Mouse (Mus musculus) intestine, embryonic 14.5 days (tissue): ENCODE data around the gene Lcn2. TPM values are rescaled to one million over a fixed set of nuclear protein-coding genes. Genes with fewer than 3 reads are reported as not detected.
A peak's percentile ranks its signal among the peaks of the same experiment; 100 is the strongest.

ENCODE experiments used
- ATAC-seq: fragments of 200-750 bp; cut with Nextera tagmentation; replicated peaks from 2 replicates; pipeline ENCODE4 v1.8.0; 2017; ENCODE audit warnings: low read depth, moderate number of reproducible peaks, moderate TSS enrichment, moderate library complexity; ENCODE audit not compliant: low FRiP score, low TSS enrichment
- DNase-seq: peaks from one replicate; pipeline ENCODE4 v3.0.0-alpha.2; 2018; ENCODE audit warnings: low spot score
- H3K27ac ChIP-seq: fragments of 300-500 bp; sonication (generic); 2 replicates; pipeline ENCODE4 v1.5.1; 2014; ENCODE audit warnings: low read depth, mild to moderate bottlenecking, control low read depth
- H3K27me3 ChIP-seq: fragments of 300-500 bp; sonication (generic); replicated peaks from 2 replicates; pipeline ENCODE4 v1.6.1; 2014; ENCODE audit warnings: low read length, control low read depth; ENCODE audit not compliant: control insufficient read depth, insufficient read depth
- H3K36me3 ChIP-seq: fragments of 300-500 bp; sonication (generic); 2 replicates; pipeline ENCODE4 v1.6.1; 2014; ENCODE audit warnings: low read length, control low read depth; ENCODE audit not compliant: control insufficient read depth, insufficient read depth
- H3K4me1 ChIP-seq: fragments of 300-500 bp; sonication (generic); replicated peaks from 2 replicates; pipeline ENCODE4 v1.6.1; 2014; ENCODE audit warnings: low read length, control low read depth, mixed read lengths; ENCODE audit not compliant: control insufficient read depth, insufficient read depth
- H3K4me2 ChIP-seq: fragments of 300-500 bp; sonication (generic); 2 replicates; pipeline ENCODE4 v1.6.1; 2014; ENCODE audit warnings: low read length
- H3K4me3 ChIP-seq: fragments of 300-500 bp; sonication (generic); 2 replicates; pipeline ENCODE4 v1.5.1; 2014; ENCODE audit warnings: low read depth, low read length, control low read depth, mixed read lengths
- H3K9ac ChIP-seq: fragments of 300-500 bp; sonication (generic); 2 replicates; pipeline ENCODE4 v1.6.1; 2014; ENCODE audit warnings: mild to moderate bottlenecking, low read length
- H3K9me3 ChIP-seq: fragments of 300-500 bp; sonication (generic); 2 replicates; pipeline ENCODE4 v1.6.1; 2016; ENCODE audit warnings: low read length, control low read depth; ENCODE audit not compliant: control insufficient read depth
- WGBS: fragments of 180-500 bp; shearing (Covaris S2); extraction: QIAGEN DNeasy Blood & Tissue Kit; methylation state at CpG from one replicate; pipeline ENCODE4 v1.1.7; 2014; 5-methylcytosine and 5-hydroxymethylcytosine counted together
- polyA plus RNA-seq: library from polyadenylated mRNA; unstranded; fragments of >200 nt; fragmentation: Nextera tagmentation; extraction: Ambion mirVana; gene quantifications from 2 replicates; pipeline ENCODE4 v1.2.1, GENCODE M21; 2014

Gene Lcn2
- polyA plus RNA-seq, 1 experiment from 2014 or later, result 0.93 TPM

DNA sequence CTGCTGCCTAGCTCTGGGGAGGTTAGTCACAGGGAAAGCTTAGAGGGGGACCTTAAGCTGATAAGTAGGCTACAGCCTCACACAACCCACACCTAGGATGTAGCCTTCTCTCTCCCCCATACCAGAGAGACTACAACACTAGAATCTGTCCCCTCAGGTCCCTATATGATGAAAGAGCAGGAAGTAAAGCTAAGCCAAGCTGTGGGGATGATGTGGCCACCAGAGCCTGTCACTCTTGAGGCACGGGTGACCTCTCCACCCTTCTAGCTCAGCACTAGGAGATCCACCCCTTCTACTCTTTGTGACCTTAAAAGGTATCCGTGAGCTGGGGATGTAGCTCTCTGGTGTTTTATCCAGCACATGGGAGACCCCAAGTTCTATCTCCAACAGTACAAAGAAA, 1.1 kb upstream of the Lcn2 start:
- H3K27me3 ChIP-seq, result no peaks in the 10 kb centered on the region
- H3K9ac ChIP-seq, result no peak overlapping the region
- H3K36me3 ChIP-seq, result no peaks in the 10 kb centered on the region
- no peak overlapping the region for H3K4me3 ChIP-seq
- DNase-seq, result no peak
- H3K27ac ChIP-seq, result no peak overlapping the region
- no peak overlapping the region for H3K4me2 ChIP-seq
- no peaks in the 10 kb centered on the region for H3K9me3 ChIP-seq
- H3K4me1 ChIP-seq, result no peaks in the 10 kb centered on the region
- no peak for ATAC-seq
- 81% methylated on average over 2 of the region's 2 CpGs for WGBS

GRCm38 (mm10) chr2:32382689-32383088, 5.4 kb downstream of the Lcn2 start:
- no peaks in the 10 kb centered on the region for H3K9me3 ChIP-seq
- no peaks in the 10 kb centered on the region; the same call in 1 of the 2 replicates for H3K27me3 ChIP-seq
- no peak overlapping the region for H3K4me2 ChIP-seq
- H3K36me3 ChIP-seq, result peaks cover 16% of the 10 kb centered on the region
- H3K4me1 ChIP-seq, result no peaks in the 10 kb centered on the region
- ATAC-seq, result no peak
- DNase-seq, result no peak
- whole genome bisulfite sequencing, result 88% methylated on average over 2 of the region's 2 CpGs
- no peak overlapping the region for H3K4me3 ChIP-seq
- no peak overlapping the region for H3K9ac ChIP-seq
- no peak overlapping the region for H3K27ac ChIP-seq

- H3K9me3 ChIP-seq, result no peaks in the 10 kb centered on the region
- peak; percentile 91 for ATAC-seq
- peak within 1 kb of the TSS; percentile 58 for H3K9ac ChIP-seq
- H3K27me3 ChIP-seq, result no peaks in the 10 kb centered on the region; the same call in 1 of the 2 replicates
- peak within 1 kb of the TSS; percentile 71 for H3K4me3 ChIP-seq
- H3K36me3 ChIP-seq, result peaks cover 25% of the 10 kb centered on the region
- H3K4me1 ChIP-seq, result no peaks in the 10 kb centered on the region
- H3K27ac ChIP-seq, result no peak within 1 kb of the TSS
- DNase-seq, result peak; percentile 93
- under 1% methylated on average over 46 of the region's 47 CpGs for WGBS
- peak within 1 kb of the TSS; percentile 99 for H3K4me2 ChIP-seq
Observed at GRCm38 (mm10) chr2:32381775-32382223, 6.3 kb downstream of the Lcn2 start, which contains the start of gene 1110008P14Rik. Gene 1110008P14Rik (minus strand): TSS chr2:32381938.

DNA sequence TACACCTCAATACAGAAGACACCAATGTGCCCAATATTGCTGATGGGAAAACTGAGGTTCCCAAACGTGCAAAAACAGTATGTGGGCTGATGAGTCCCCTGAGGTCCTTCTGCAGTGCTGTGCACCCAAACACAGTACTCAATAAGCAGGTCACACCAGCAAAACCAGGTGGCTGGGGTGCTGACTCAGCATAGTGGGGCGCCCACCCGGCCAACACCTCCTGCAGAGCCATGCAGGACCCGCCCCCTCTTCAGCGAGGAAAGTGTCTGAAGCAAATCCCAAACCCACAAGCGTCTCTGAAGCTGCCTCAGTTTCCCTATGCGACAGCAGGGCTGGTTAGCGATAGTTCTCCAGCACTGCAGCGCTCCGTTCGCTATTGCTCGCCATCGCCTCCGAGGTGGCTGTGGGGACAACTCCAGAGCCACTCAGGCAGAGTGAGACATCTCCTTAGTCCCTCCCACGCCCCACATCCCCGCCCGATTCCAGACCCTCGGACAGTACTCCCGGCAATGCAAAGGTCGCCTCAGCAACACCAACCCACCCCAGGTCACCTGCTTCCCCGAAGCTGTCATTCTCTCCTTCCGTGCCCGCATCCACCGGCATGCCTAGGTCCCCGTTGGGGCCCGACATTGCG, 6.8 kb downstream of the Lcn2 start:
- Histone ChIP-seq H3K27me3 (no peaks in the 10 kb centered on the region; the same call in 1 of the 2 replicates), H3K4me3 (peak overlapping the region; percentile 71), H3K36me3 (peaks cover 30% of the 10 kb centered on the region), H3K4me2 (peak overlapping the region; percentile 99), H3K4me1 (no peaks in the 10 kb centered on the region), H3K9me3 (no peaks in the 10 kb centered on the region), H3K9ac (peak overlapping the region; percentile 58), H3K27ac (no peak overlapping the region)
- 2% methylated on average over 27 of the region's 27 CpGs for WGBS
- ATAC-seq (peak; percentile 56), DNase-seq (no peak)

DNA sequence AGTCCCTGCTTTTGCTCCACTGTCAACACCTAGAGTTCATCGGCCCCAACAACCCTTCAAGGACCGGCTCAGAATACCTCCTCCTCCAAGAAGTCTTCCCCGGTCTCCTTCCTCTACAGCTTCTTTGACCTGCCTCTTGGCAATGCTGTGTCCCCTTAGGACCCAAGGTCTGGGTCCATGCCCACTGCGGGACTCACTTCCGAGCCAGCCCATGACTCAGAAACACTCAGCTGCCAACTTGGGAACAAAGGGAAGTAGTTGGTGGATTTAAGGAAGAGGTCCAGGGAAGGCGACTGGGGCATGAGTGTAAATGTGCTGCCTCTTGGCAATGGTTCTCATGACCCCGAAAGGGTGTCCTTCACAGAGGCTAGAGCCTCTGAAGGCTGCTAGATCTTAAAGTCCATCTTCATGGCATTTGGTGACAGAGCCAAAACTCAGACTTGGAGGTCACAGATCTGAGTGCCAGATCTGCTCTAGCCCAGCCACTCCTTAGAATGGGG, 8.0 kb downstream of the Lcn2 start:
- Histone ChIP-seq H3K9me3 (no peaks in the 10 kb centered on the region), H3K27ac (no peak overlapping the region), H3K4me3 (no peak overlapping the region), H3K4me1 (no peaks in the 10 kb centered on the region), H3K4me2 (no peak overlapping the region), H3K36me3 (peaks cover 42% of the 10 kb centered on the region), H3K27me3 (no peaks in the 10 kb centered on the region; the same call in 1 of the 2 replicates), H3K9ac (no peak overlapping the region)
- DNase-seq (no peak), ATAC-seq (no peak)
- WGBS, result 89% methylated on average over 7 of the region's 7 CpGs

DNA sequence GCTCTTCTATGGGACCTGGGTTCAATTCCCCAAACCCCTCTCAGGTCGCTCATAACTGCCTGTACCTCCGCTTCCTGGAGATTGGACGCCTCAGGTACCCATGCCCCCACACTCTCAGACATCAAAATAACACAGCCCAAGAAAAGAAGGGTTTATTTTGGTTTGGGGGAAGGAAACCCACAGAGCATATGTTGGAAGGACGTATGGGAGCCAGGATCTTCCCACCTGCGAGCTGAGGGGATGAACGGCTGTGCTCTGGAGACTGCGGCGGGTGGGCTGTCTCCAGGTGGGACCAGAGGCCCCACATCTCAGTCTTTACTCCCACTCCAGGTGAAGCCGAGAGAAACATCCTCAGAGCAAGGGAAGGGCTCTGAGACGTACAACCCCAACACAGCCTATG, 11.1 kb downstream of the Lcn2 start:
- Histone ChIP-seq H3K27me3 (no peaks in the 10 kb centered on the region), H3K9ac (no peak overlapping the region), H3K4me3 (no peak overlapping the region), H3K27ac (no peak overlapping the region), H3K9me3 (no peaks in the 10 kb centered on the region), H3K4me1 (no peaks in the 10 kb centered on the region), H3K4me2 (no peak overlapping the region), H3K36me3 (peaks cover 68% of the 10 kb centered on the region)
- DNase-seq (no peak), ATAC-seq (no peak)
- 93% methylated on average over 10 of the region's 10 CpGs for WGBS

GRCm38 (mm10) chr2:32375317-32375940, 12.6 kb downstream of the Lcn2 start:
- Histone ChIP-seq H3K27ac (no peak overlapping the region), H3K27me3 (no peaks in the 10 kb centered on the region), H3K9me3 (no peaks in the 10 kb centered on the region), H3K36me3 (peaks cover 82% of the 10 kb centered on the region), H3K4me2 (no peak overlapping the region), H3K4me3 (no peak overlapping the region), H3K9ac (no peak overlapping the region), H3K4me1 (no peaks in the 10 kb centered on the region)
- WGBS, result 92% methylated on average over 13 of the region's 13 CpGs
- no peak for ATAC-seq
- DNase-seq, result no peak

GRCm38 (mm10) chr2:32374191-32374590, 13.9 kb downstream of the Lcn2 start:
- H3K4me2 ChIP-seq, result no peak overlapping the region
- H3K9me3 ChIP-seq, result no peaks in the 10 kb centered on the region
- 91% methylated on average over 10 of the region's 10 CpGs for WGBS
- H3K4me1 ChIP-seq, result no peaks in the 10 kb centered on the region
- no peak overlapping the region for H3K9ac ChIP-seq
- DNase-seq, result no peak
- H3K27ac ChIP-seq, result no peak overlapping the region
- H3K4me3 ChIP-seq, result no peak overlapping the region
- no peak for ATAC-seq
- H3K36me3 ChIP-seq, result peaks cover 94% of the 10 kb centered on the region
- H3K27me3 ChIP-seq, result no peaks in the 10 kb centered on the region
